Mouse (Mus musculus) CH12.LX (cell line): Measurements from ENCODE around the gene Adamtsl5.

Experiments
- CTCF ChIP-seq, 2 experiments: IDR thresholded peaks in 1 of 2; conservative IDR thresholded peaks in 1 of 2; 2 replicates each; pipeline ENCODE4 v1.5.1; 2011 to 2012; ENCODE audit warnings: low read depth in 2 of 2, low read length in 2 of 2, improper control_type of control experiment in 1 of 2, inconsistent platforms in 1 of 2, mild to moderate bottlenecking in 1 of 2, moderate library complexity in 1 of 2
- HCFC1 ChIP-seq: IDR thresholded peaks from 2 replicates; pipeline ENCODE4 v1.6.1; 2012; ENCODE audit warnings: low read depth, mild to moderate bottlenecking, inconsistent platforms, low read length, improper control_type of control experiment
- ZKSCAN1 ChIP-seq: IDR thresholded peaks from 2 replicates; pipeline ENCODE4 v1.6.1; 2012; ENCODE audit warnings: low read depth, inconsistent platforms, low read length, improper control_type of control experiment, borderline replicate concordance

- TF ChIP-seq CTCF (conservative IDR thresholded peaks at IDR 0.05 in 1 of 2, IDR thresholded peaks at IDR 0.05 in 1 of 2; ENCODE audit: low read depth in 2 of 2, low read length in 2 of 2) (no peak), ZKSCAN1 (no peak), HCFC1 (no peak)
Measured at GRCm38 (mm10) chr10:80315315-80315714, 32.9 kb downstream of the Adamtsl5 start.
